Mouse (Mus musculus) G1E (cell line): ENCODE measurements at regions not wholly inside any gene's neighbourhood (a gene's known extent, or its start where the extent isn't known, plus 50 kb on each side); places are given as distances from the start of the nearest gene placed in this dataset.

Experiments
- ATAC-seq: 2 replicates; pipeline ENCODE4 v1.8.0; 2016; ENCODE audit warnings: mild to moderate bottlenecking; ENCODE audit not compliant: insufficient number of reproducible peaks, poor library complexity, low FRiP score, severe bottlenecking; ENCODE audit errors: extremely low read depth
- DNase-seq: peaks from one replicate; pipeline ENCODE4 v3.0.0; 2012; ENCODE audit warnings: low spot score
- H3K27me3 ChIP-seq: 2 replicates; pipeline ENCODE4 v1.6.1; 2012; ENCODE audit warnings: mild to moderate bottlenecking, low read length, inconsistent platforms; ENCODE audit not compliant: insufficient read depth
- H3K36me3 ChIP-seq: replicated peaks from 2 replicates; pipeline ENCODE3; 2012; ENCODE audit warnings: mild to moderate bottlenecking, inconsistent platforms
- H3K4me1 ChIP-seq: 2 replicates; pipeline ENCODE4 v1.6.1; 2012; ENCODE audit warnings: low read depth, low read length, inconsistent platforms, mixed read lengths; ENCODE audit not compliant: insufficient read depth
- H3K4me3 ChIP-seq: 2 replicates; pipeline ENCODE4 v1.5.1; 2012; ENCODE audit warnings: low read depth, mild to moderate bottlenecking, inconsistent platforms, low read length, moderate library complexity, mixed read lengths
- H3K9me3 ChIP-seq: replicated peaks from 2 replicates; pipeline ENCODE4 v1.6.1; 2012; ENCODE audit warnings: inconsistent platforms
- CTCF ChIP-seq: IDR thresholded peaks from 2 replicates; pipeline ENCODE4 v1.5.1; 2012; ENCODE audit warnings: low read depth, low read length, inconsistent platforms, mixed read lengths
- GATA1 ChIP-seq: IDR thresholded peaks from 2 replicates; pipeline ENCODE4 v1.6.1; 2012; ENCODE audit warnings: borderline replicate concordance, low read length, inconsistent platforms, mixed read lengths
- GATA2 ChIP-seq: IDR thresholded peaks from 2 replicates; pipeline ENCODE4 v1.6.1; 2012; ENCODE audit warnings: low read depth, low read length, inconsistent platforms, borderline replicate concordance
- POLR2AphosphoS5 ChIP-seq: IDR thresholded peaks from 2 replicates; pipeline ENCODE4 v1.6.1; 2012; ENCODE audit warnings: low read depth, low read length, inconsistent platforms; ENCODE audit not compliant: insufficient replicate concordance
- TAL1 ChIP-seq: conservative IDR thresholded peaks from 2 replicates; pipeline ENCODE4 v1.6.1; 2012; ENCODE audit warnings: low read depth, low read length, inconsistent platforms, mixed read lengths

GRCm38 (mm10) chr8:9027672-9028071, 337.4 kb upstream of the Arglu1 start:
- no peak for ATAC-seq
- DNase-seq, result no peak
- no peak for TF ChIP-seq CTCF
- no peak for TF ChIP-seq POLR2AphosphoS5
- TF ChIP-seq TAL1, result no peak
- no peak for TF ChIP-seq GATA2
- no peak for TF ChIP-seq GATA1
- Histone ChIP-seq H3K4me3 (no peak overlapping the region), H3K4me1 (no peaks in the 10 kb centered on the region), H3K27me3 (no peaks in the 10 kb centered on the region), H3K36me3 (no peaks in the 10 kb centered on the region), H3K9me3 (no peaks in the 10 kb centered on the region)

- TF ChIP-seq TAL1 (no peak), GATA1 (no peak), CTCF (no peak), POLR2AphosphoS5 (no peak), GATA2 (no peak)
- no peaks in the 10 kb centered on the region for H3K27me3 ChIP-seq
- H3K4me1 ChIP-seq, result no peaks in the 10 kb centered on the region
- DNase-seq, result no peak
- ATAC-seq, result no peak
- no peak overlapping the region for H3K4me3 ChIP-seq
- no peaks in the 10 kb centered on the region for H3K36me3 ChIP-seq
- no peaks in the 10 kb centered on the region for H3K9me3 ChIP-seq
These were observed 335.6 kb upstream of the Arglu1 start for GRCm38 (mm10) chr8:9025872-9026271.

- Histone ChIP-seq H3K4me3 (no peak overlapping the region), H3K36me3 (no peaks in the 10 kb centered on the region), H3K27me3 (no peaks in the 10 kb centered on the region), H3K9me3 (no peaks in the 10 kb centered on the region), H3K4me1 (no peaks in the 10 kb centered on the region)
- no peak for TF ChIP-seq GATA2
- no peak for TF ChIP-seq POLR2AphosphoS5
- TF ChIP-seq CTCF, result no peak
- no peak for TF ChIP-seq TAL1
- no peak for TF ChIP-seq GATA1
- no peak for ATAC-seq
- no peak for DNase-seq
These were observed 335.1 kb upstream of the Arglu1 start for GRCm38 (mm10) chr8:9025378-9025777.

GRCm38 (mm10) chr8:9020744-9021143, 330.4 kb upstream of the Arglu1 start:
- Histone ChIP-seq H3K4me3 (no peak overlapping the region), H3K4me1 (no peaks in the 10 kb centered on the region), H3K9me3 (no peaks in the 10 kb centered on the region), H3K27me3 (no peaks in the 10 kb centered on the region), H3K36me3 (no peaks in the 10 kb centered on the region)
- no peak for DNase-seq
- no peak for TF ChIP-seq CTCF
- no peak for TF ChIP-seq GATA1
- TF ChIP-seq POLR2AphosphoS5, result no peak
- no peak for TF ChIP-seq TAL1
- TF ChIP-seq GATA2, result no peak
- ATAC-seq, result no peak

- Histone ChIP-seq H3K9me3 (no peaks in the 10 kb centered on the region), H3K4me1 (no peaks in the 10 kb centered on the region), H3K27me3 (no peaks in the 10 kb centered on the region), H3K36me3 (no peaks in the 10 kb centered on the region), H3K4me3 (no peak overlapping the region)
- no peak for TF ChIP-seq GATA1
- TF ChIP-seq CTCF, result no peak
- no peak for TF ChIP-seq POLR2AphosphoS5
- TF ChIP-seq TAL1, result no peak
- no peak for TF ChIP-seq GATA2
- no peak for ATAC-seq
- no peak for DNase-seq
These were observed 329.9 kb upstream of the Arglu1 start for GRCm38 (mm10) chr8:9020180-9020579.

- ATAC-seq (no peak), DNase-seq (no peak)
- Histone ChIP-seq H3K9me3 (no peaks in the 10 kb centered on the region), H3K27me3 (no peaks in the 10 kb centered on the region), H3K4me1 (no peaks in the 10 kb centered on the region), H3K4me3 (no peak overlapping the region), H3K36me3 (no peaks in the 10 kb centered on the region)
- no peak for TF ChIP-seq TAL1
- no peak for TF ChIP-seq GATA2
- no peak for TF ChIP-seq CTCF
- no peak for TF ChIP-seq POLR2AphosphoS5
- TF ChIP-seq GATA1, result no peak
These were observed 321.6 kb upstream of the Arglu1 start for GRCm38 (mm10) chr8:9011785-9012510.

GRCm38 (mm10) chr8:9008006-9008780, 317.9 kb upstream of the Arglu1 start:
- Histone ChIP-seq H3K9me3 (no peaks in the 10 kb centered on the region), H3K4me3 (no peak overlapping the region), H3K36me3 (no peaks in the 10 kb centered on the region), H3K4me1 (no peaks in the 10 kb centered on the region), H3K27me3 (no peaks in the 10 kb centered on the region)
- DNase-seq (no peak), ATAC-seq (no peak)
- no peak for TF ChIP-seq POLR2AphosphoS5
- TF ChIP-seq GATA2, result no peak
- TF ChIP-seq TAL1, result no peak
- no peak for TF ChIP-seq CTCF
- TF ChIP-seq GATA1, result no peak
